Mouse (Mus musculus): Measurements from ENCODE around the gene Rbpms2.
"Not testable (repeated sequence)": the region's sequence is repeated elsewhere in the genome, so short reads cannot be mapped to it uniquely, and the experiment has no call there.

Rbpms2 gene

DNA sequence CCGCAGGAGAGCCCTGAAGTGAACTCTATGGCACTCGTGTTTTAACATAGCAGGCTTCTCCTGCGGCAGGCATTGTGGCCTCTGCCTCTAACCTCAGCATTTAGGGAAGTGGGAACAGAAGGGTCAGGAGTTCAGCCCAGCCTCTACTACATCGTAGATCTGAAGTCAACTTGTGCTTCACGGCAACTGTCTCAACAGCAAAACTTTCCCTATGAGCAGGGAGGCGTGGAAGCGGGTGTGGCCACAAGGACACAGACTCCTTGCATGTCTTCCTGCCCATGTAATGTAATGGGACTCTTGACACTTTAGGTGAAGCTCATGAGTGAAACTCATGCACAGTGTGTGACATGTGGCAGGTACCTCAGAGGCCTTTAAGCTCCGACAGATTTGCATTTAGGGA is 26.1 kb downstream of the Rbpms2 start:
- DNase-seq (ENCODE audit: low spot score in 2 of 2) = no peak

DNA sequence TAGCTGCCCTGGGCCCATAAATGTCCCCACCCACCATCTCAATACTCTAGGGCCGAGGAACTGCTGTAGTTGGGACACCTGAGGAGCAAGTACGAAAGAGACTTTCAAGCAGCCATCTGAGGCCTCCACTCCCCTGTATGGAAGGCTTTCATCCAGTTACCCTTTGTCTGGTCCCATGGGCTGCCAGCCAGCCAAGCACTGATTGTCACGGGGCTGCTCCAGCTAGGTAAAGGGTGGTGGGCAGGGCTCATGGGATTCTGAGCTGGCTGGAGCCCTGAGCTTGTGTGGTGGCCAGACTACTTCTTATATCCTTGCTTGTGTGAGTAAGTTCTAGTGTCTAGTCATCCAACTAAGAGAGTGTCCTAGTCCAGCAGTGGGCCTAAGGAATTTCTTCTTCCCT is 27.8 kb downstream of the Rbpms2 start:
- DNase-seq (ENCODE audit: low spot score in 2 of 2) = no peak

DNA sequence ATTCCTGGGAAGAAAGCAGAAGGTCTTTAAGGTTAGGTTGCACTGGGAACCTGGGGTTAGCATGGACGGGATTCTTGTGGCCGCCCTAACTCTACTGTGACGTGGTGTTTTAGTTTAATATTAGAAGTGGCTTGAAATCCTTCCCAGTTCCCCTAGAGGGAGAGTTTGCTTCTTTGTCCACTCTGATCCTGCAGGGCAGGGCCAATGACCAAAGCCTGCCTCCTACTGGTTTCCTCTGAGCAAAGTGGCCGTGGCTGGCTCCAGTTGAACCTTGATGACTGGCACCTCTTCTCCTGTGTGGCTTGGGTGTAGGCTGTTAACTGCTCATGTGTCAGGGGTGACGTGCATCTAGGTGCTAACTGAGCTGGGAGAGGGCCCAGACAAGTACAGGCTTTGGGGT is 31.6 kb downstream of the Rbpms2 start:
- no peak for DNase-seq (ENCODE audit: low spot score in 2 of 2)

DNA sequence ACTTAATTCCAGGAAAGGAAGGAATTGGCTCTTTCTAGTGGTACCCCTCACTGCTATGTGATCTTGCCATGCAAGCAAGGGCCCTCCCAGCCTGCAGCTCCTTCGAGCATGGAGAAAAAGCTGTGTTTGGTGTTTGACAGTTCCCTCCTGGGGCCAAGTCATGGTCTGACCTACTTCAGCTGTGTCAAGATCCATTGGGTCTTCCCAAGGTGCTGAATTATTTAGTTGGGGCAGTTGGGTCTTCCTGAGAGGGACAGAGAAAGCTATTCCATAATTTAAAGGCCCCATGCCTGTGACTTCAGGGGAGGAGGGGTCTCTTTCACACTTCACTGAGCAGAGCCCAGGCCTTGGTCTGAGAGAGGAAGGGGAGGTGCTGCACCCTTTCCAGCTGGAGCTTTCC is 32.0 kb downstream of the Rbpms2 start:
- no peak for DNase-seq (ENCODE audit: low spot score in 2 of 2)

DNA sequence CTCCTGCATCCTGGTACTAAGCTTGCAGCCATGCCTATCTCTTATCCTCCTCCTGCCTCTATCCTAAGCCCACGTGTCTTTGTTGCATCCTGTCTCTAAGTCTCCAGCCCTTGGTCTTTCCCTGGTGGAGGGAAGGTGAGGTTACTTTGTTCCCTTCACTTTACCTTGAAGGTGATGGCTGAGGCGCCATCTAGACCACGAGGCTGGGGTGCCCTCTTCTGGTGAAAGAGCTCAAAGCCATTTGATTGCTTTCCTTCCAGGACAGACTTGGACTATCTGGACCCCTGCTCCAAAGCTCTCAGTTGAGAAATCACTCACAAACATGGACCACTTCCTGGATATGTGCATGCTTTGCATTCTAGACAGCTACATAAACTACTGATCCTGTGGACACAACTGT is 34.7 kb downstream of the Rbpms2 start:
- DNase-seq (ENCODE audit: low spot score in 2 of 2) = no peak

DNA sequence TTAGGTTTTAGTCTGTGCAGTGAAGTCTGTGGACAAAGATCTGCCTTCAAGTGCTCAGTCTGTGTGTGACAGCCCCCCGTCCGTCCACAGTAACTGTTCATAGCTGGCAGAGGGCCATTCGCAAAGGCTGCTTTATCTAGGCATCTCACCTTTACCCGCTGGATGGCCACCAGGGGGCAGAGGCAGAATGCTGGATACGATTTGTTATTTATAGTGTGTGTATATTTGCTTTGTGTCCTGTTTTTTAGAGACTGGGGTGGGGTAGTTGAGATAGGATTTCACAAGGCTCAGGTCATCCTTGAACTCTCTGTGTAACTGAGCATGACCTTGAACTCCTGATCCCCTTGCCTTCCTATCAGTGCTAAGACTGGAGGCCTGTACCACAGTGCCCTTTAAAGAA is 36.6 kb downstream of the Rbpms2 start:
- DNase-seq (ENCODE audit: low spot score in 2 of 2) = peak in 1 of 2 experiments; percentile 24

DNA sequence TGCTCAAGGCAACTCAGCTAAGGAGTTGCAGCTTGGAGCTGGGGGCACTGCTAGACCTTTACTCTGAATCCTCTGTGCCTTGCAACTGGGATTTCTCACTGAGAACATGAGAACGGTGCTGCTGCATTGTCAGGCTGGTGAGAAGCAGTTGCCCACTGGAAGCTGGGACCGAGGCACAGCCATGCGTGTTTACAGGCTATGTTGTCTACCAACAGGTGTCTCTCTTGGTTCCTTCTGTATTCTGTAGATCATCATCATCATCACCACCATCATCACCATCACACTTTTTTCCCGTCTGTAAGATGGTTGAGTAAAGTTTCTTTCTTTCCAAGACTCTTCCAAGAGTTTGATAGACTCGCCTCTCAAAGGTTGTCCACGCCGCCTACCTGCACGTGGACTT is 38.3 kb downstream of the Rbpms2 start, which contains the start of gene Oaz2:
Gene Oaz2 (plus strand): TSS at position 301 of the 400 bp plus-strand sequence.
- DNase-seq (ENCODE audit: low spot score in 2 of 2) = no peak

DNA sequence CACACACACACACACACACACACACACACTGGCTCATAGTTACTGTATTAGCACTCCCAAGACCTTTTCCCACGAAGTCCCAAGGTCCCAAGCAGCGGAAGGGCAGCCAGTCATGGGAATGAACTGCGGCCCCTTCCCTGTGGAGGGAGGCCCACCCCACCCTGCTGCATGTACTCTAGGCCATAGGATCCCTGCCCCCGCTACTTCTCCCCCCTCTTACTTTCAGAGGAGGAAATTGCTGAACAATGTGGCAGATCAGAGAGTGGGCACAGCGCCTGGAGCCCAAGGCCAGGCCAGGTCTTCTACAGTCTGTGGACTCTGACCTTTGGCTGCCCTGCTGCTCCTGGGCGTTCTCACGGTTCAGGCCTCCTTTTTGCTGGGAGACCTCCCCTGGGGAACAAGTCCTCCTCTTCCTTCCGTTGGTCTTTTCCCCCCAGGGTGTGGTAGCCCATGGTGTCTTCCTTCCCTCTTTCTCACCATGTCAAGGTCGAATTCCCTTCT is 42.0 kb downstream of the Rbpms2 start:
- DNase-seq (ENCODE audit: low spot score in 2 of 2) = no peak

DNA sequence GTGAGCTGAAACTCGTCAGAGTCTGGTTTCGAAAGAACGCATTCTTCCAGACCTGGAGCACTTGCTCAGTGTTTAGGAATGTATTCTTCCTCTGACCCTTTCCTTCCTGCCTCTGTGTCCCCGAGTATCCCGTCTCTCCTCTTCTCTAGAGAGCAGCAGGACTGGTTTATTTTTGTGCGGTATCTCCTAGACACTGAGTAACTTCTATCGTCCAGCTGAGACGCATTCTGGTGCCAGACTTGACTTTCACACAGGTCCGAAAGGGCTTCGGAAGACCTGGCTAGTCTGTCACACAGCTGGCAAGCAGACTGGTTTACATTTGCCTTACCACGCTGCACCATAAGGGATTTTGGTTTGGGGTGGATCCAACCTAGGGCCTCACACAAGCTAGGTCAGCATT is 43.5 kb downstream of the Rbpms2 start:
- no peak for DNase-seq (ENCODE audit: low spot score in 2 of 2)

DNA sequence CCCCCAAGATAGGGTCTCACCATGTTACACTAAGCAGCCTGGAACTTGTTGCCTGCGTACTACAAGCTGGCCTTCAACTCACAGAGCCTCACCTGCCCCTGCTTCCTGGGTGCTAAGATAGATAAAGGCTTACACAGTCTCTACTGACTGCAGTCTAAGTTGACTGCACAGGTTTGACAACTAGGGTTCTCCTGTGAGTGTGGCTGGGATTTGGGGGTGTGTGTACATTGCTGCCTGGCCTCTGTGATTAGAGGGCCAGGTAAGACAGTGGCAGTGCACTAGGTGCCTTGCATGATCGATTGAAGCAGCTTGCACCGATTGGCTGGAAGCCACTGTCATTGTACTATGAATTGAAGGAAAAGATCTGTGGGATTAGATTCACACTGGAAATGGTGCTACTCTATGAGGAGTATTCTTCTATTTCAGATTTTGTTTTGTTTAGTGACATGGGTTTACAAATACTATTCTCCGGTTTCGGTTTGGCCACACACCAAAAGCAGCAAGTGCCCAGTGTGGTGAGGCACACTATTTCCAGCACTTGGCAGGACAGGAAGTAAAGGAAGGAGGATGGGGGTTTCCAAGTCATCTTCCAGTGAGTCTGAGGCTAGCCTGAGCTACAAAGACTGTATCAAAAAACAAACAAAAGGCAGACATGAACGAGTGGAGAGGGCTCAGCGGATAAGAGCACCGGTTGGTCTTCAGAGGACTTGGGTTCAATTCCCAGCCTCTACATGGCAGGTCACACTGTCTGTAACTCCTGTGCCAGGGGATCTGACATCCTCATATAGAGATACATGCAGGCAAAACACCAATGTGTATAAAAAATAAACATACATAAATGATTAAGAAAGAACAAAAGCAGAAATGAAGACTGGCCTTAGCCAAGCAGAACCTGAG is 46.3 kb downstream of the Rbpms2 start:
- no peak for DNase-seq (ENCODE audit: low spot score in 2 of 2)

DNA sequence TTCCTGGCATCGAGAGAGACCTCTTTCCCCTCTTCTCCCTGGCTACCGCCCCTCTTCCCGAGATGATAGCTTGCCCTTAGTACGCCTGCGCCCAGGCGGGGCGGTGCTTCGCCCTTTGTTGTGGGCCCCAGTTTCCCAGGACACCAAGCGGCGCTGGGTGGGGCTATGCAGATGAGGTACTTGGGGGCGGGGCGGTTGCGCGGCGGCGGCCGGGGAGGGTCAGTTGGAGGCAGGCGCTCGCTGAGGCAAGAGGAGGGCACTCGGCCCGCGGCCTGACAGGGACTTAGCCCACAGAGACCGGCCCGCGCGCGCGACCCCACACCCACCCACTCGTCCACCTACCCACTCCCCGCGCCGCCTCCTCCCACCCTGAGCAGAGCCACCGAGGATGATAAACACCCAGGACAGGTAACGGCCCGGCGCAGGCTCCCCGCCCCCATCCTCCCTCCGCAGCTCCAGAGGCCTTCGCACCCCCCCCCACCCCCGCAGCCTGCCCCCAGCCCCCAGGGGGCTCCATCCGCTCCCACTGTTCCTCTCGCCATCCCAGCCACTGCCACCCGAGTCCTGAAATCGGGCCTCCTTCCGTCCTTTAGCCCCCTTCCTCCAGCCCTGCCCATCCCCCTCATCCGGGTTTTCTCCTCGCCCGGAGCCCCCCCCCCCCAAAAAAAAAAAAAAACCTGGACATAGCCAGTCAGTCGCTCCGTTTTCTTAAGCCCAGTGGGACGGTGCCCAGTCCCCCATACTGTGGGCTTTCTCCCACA is 47.1 kb downstream of the Rbpms2 start:
- DNase-seq (ENCODE audit: low spot score in 2 of 2) = peak; percentile 94

DNA sequence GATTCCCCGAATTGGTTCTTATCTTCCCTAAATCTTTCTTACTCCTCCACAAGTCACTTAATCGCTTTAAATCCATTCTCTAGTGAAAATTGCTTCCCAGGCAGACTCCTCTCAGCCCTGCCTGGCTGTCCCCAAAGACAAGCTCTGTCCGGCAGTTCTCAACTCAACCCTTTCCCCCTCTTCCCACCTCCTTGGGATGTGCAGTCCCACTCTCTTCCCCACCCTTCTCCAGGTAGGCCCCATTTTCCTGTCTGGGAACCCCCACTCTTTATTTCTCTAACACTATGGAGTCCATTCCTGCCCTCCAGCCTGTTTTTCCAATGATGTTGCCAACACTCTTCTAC is 47.6 kb downstream of the Rbpms2 start:
- DNase-seq (ENCODE audit: low spot score in 2 of 2) = no peak

DNA sequence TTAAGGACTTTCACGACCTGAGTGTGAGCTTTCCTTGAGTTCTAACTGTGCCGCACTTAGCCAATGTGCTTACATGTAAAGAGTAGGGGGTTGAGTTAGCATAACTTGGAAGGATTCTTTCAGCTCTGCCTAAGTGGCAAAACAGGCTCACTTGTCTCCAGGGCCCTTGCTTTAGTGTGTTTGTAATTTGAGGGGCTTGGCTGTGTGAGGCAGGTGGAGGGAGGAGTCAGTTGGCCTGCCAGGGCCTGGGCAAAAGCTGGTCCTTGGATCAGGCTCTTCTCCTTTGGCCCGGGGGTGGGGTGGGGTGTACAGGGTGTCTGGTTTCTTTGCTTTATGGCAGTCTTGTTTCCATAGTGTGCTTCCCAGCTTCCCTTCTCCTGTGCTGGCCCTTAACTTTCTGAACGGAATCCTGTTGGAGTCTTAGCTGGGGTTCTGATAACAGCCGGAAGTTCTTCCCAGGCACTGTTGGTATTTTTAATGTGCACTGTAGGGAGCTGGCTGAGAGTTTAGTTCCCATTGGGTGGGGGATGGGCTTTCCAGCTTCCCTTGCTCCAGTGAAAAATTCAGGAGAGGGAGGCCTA is 49.8 kb downstream of the Rbpms2 start:
- no peak for DNase-seq (ENCODE audit: low spot score in 2 of 2)

DNA sequence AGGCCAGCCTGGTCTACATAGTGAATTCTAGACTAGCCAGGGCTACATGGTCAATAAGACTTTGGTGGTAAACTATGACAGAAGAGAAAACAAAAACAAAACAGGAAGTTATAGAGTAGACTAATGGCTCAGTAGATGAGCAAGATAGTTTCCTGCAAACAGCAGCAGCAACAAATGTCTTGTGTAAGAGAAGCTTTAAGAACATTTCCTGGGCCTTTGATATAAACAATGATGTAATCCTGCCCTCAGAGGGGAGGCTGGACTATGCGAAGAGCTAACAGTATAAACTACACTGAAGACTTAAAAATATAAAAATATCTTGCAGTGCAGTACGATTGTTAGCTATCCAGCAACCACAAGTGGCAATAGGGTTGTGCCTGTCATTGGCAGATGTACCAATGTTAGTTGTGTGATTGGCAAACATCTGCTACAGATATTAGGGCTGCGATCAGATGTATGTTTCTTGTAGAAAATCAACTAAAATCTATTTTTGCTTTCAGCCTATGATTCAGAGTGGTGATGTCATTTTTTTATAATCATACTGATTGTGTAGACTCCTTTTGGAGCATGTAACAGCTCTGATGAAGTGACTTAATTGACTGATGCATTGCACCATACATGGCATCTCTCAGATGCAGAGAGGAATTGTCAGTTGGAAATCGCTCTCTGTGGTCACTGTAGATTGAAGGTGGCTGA is 51.6 kb downstream of the Rbpms2 start:
- no peak for DNase-seq (ENCODE audit: low spot score in 2 of 2)

DNA sequence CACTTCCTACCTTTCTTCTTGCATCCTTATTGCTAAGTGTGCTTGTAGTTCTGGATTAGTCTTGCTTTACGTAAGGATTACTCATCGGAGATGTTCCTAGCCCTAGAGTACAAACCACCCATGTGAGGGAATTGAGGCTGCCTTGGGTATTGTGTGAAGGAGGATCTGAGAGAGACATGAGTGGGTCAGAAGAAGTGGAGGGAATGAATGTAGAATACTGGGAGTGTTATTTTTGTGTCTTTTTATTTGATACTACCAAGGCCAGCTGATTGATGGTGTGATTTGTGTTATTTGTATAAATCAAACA is 52.1 kb downstream of the Rbpms2 start:
- DNase-seq (ENCODE audit: low spot score in 2 of 2) = no peak

DNA sequence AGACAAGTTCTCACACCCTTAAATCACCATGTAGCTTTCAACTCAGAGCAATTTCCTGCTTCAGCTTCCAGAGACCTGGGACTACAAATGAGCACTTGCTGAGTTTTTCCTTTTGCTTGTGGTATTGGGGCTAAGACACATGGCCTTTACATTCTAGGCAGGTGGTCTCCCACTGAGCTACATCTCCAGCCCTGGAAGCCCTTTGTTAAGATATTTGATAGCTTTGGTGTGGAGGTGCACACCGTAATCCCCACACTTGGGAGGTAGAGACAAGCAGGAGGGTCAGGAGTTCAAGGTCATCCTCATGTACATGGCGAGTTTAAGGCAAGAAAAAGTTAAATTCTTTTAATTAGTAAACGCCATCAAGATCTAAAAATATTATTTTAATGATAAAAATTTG is 52.7 kb downstream of the Rbpms2 start:
- no peak for DNase-seq (ENCODE audit: low spot score in 2 of 2)

DNA sequence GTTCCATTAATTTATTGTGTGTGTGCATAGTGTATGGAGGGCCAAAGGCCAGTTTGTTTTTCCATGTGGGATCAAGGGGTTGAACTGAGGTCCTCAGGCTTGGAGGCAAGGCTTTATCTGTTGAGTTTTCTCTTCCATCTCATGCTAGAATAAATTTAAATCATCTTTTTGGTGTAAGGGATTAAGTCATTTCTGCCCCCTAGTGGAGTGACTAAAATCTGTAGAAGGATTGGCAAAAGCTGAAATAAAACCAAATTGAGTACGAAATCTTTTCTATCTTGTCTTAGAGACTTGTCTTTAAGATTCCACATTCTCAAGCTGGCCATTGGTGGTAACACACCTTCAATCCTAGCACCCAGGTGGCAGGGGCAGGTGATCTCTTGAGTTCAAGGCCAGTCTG is 53.5 kb downstream of the Rbpms2 start:
- no peak for DNase-seq (ENCODE audit: low spot score in 2 of 2)

DNA sequence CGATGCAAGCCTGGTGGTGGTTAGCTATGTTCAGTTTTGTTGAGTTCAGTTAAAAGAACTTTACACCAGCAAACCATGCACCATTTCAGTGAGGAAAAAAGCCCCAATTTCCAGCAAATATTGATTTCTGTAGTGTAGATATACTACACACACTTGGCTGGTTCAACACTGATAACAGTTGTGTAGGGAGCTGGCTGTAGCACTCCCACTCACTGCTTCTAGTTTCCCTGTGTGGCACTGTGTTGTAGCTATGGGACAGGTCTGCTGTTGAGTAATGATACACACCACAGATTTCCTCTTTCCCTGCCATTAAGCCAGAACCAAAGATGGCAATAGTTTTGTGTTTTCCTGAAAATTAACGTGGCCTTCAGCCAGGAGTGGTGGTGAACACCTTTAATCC is 55.3 kb downstream of the Rbpms2 start:
- DNase-seq (ENCODE audit: low spot score in 2 of 2) = no peak

DNA sequence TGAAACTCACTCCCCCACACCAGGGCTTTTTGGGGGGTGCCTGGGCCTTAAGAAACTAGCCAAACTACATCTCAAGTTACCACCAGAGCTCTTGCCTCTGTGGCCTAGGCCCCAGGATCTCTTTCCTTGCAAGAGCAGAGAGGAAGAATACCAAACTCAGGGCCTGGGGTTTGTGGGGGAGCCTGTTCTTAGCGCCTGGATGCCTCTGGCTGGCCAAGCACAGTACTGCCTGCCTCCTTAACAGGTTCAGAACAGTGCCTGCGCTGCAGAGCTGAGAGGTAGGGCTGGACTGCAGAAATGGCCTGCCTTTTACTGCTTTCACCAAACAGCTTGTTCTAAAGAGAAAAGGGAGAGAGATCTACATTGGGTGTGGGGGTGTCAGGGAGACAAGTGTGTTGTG is 60.4 kb downstream of the Rbpms2 start:
- DNase-seq (ENCODE audit: low spot score in 2 of 2) = not testable (repeated sequence)

DNA sequence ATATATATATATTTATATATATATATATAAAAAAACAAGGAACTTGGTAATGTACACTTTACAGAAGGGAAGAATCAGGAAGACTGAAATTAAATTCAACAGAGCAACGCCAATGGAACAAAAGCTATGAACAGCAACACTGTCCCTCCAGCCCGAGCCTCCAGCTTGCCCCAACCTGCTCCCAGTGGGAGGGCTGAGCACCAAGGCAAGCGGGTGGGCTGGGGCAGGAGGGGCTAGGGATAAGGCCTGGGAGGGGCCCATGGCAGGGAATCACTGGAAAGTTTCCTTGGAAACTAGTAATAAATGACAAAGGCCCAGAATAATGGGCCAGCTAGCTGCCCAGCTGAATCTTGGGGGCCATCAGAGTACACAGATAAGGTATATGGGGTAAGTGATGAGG is 63.0 kb downstream of the Rbpms2 start:
- DNase-seq (ENCODE audit: low spot score in 2 of 2) = no peak

DNA sequence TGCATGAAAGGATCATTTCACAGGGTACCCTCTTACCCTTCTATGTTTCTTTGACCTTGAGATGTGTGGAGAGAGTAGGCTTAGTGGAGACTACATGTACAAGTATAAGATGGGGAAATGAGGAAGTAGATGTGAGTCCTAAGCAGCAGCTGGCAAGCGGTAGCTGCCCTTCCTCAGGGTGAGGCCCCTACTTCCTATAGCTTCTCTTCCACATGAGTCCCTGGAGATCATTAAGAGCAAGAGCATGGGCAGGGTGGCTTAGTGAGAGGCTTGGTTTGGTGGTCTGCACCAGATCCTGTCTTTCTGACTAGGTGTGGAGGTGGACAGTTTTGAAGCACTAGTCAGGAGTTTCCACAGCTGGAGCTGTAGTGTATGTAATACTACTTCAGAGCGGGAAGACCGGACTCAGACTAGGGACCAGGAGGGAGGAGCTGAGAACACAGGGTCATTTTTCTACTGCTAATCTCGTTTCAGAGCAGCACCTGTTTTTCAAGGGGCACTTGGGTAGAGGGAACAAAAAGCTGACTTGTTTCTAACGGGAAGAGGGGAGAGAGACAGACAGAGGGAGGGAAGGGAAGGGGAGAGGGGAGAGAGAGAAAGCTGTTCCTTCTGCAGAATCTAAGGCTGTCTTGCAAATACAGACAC is 63.6 kb downstream of the Rbpms2 start:
- DNase-seq (ENCODE audit: low spot score in 2 of 2) = no peak

DNA sequence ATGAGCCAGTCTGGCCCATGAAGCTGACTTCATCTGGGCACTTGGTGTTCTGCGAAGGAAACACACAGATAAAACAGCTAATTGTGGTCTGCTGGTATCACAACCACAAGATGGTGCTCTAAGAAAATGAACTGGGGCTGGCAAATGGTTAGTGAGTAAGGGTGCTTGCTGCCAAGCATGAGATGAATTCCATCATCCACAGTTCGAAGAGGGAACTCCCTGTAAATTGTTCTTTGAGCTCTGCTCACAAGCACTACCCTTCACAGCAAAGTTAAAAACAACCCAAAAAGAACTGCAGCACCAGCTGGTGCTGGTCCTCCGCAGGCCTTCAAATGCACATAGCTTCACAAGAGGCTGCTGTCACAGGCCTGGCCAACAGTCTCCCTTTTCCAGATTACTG is 66.2 kb downstream of the Rbpms2 start:
- peak; percentile 44 to 59 for DNase-seq (ENCODE audit: low spot score in 2 of 2)
